Mouse (Mus musculus) testis, postnatal 14 days (tissue): ENCODE measurements at regions not wholly inside any gene's neighbourhood (a gene's known extent, or its start where the extent isn't known, plus 50 kb on each side); places are given as distances from the start of the nearest gene placed in this dataset.

Experiments
- DNase-seq: peaks from one replicate; pipeline ENCODE4 v3.0.0; 2021; ENCODE audit warnings: low spot score

- no peak for DNase-seq
These were observed 194.0 kb upstream of the Map3k1 start for GRCm38 (mm10) chr13:112002661-112003347.

GRCm38 (mm10) chr13:112003445-112003844 lies 194.7 kb upstream of the Map3k1 start:
- no peak for DNase-seq

- DNase-seq: no peak
These were observed 195.3 kb upstream of the Map3k1 start for GRCm38 (mm10) chr13:112004126-112004525.

GRCm38 (mm10) chr13:112005421-112005820 lies 196.6 kb upstream of the Map3k1 start:
- no peak for DNase-seq

- DNase-seq: peak; percentile 49
These were observed 200.0 kb upstream of the Map3k1 start for GRCm38 (mm10) chr13:112008806-112009205.

GRCm38 (mm10) chr13:112009288-112009687 lies 200.5 kb upstream of the Map3k1 start:
- DNase-seq: no peak

GRCm38 (mm10) chr13:112010464-112010863 lies 201.7 kb upstream of the Map3k1 start:
- DNase-seq: no peak

- no peak for DNase-seq
These were observed 203.8 kb upstream of the Map3k1 start for GRCm38 (mm10) chr13:112012640-112013039.

- DNase-seq: no peak
These were observed 206.3 kb upstream of the Map3k1 start for GRCm38 (mm10) chr13:112015083-112015482.

GRCm38 (mm10) chr13:112016280-112016679 lies 207.5 kb upstream of the Map3k1 start:
- DNase-seq: no peak

- DNase-seq: no peak
These were observed 209.9 kb upstream of the Map3k1 start for GRCm38 (mm10) chr13:112018497-112019281.

GRCm38 (mm10) chr13:112019575-112019974 lies 210.8 kb upstream of the Map3k1 start:
- DNase-seq: no peak

- no peak for DNase-seq
These were observed 214.4 kb upstream of the Map3k1 start for GRCm38 (mm10) chr13:112023171-112023570.

- no peak for DNase-seq
These were observed 216.1 kb upstream of the Map3k1 start for GRCm38 (mm10) chr13:112024667-112025585.

- DNase-seq: no peak
These were observed 216.8 kb upstream of the Map3k1 start for GRCm38 (mm10) chr13:112025586-112025950.

GRCm38 (mm10) chr13:112027736-112028135 lies 218.9 kb upstream of the Map3k1 start:
- no peak for DNase-seq

- peak; percentile 30 for DNase-seq
These were observed 222.3 kb upstream of the Map3k1 start for GRCm38 (mm10) chr13:112031061-112031460.

- DNase-seq: no peak
These were observed 223.0 kb upstream of the Map3k1 start for GRCm38 (mm10) chr13:112031631-112032320.

GRCm38 (mm10) chr13:112037731-112038380 lies 229.1 kb upstream of the Map3k1 start:
- no peak for DNase-seq

GRCm38 (mm10) chr13:112038556-112039304 lies 229.9 kb upstream of the Map3k1 start:
- DNase-seq: no peak
